Mouse (Mus musculus): Measurements from ENCODE around the gene Pole4.

DNA sequence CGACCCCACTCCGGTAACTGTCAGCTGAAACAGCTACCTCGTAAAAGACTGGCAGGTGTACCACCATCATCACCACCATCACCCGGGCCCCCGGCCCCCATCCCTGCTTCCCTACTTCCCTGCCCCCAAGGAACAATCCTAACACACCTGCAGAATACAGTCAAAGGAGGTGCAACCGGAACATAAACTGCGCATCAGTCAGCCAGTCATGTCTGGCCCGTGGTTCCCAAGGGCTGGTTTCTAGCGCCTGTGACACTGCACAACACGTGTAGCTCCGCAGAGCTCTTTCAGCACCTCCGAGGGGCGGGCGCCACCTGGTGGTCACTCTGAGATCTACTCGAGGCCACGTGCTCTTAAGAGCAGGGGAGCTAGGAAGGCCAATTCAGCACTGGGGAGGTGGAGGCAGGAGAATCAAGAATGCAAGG, 2.6 kb downstream of the Pole4 start:
- TF ChIP-seq CTCF (IDR thresholded peaks at IDR 0.05; ENCODE audit: low read depth, low read length) (peak; percentile 90), TAL1 (conservative IDR thresholded peaks at IDR 0.05; ENCODE audit: low read depth, low read length) (no peak)
